Mouse (Mus musculus): Measurements from ENCODE around the gene Micu1. TPM values are rescaled to one million over a fixed set of nuclear protein-coding genes. Genes with fewer than 3 reads are reported as not detected.

Gene Micu1
- polyA plus RNA-seq, 1 experiment, result 9.4 TPM

- no peak for TF ChIP-seq GATA1 (IDR thresholded peaks at IDR 0.05; ENCODE audit: low read length)
These were observed 140.8 kb downstream of the Micu1 start for GRCm38 (mm10) chr10:59843125-59843524.

DNA sequence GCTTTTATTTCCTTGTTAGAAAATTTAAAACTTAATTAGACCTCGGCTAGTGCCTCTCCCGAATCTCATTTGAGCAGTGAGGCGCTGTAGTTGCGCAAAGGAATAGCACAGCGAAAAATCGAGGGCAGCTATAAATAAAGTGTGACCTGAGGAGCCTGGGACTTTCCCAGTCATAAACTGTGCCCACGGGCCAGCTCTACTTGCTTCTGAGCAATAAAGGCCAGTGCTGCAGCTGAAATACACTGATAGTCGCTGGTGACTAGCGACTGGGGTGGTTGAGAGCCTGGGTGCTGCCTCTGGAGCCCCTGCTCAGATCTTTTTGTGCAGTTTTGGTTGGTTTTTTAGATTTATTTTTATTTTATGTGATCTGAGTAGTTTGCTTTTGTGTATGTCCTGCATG, 142.4 kb downstream of the Micu1 start:
- no peak for TF ChIP-seq GATA1 (IDR thresholded peaks at IDR 0.05; ENCODE audit: low read length)

- no peak for TF ChIP-seq GATA1 (IDR thresholded peaks at IDR 0.05; ENCODE audit: low read length)
These were observed 144.1 kb downstream of the Micu1 start for GRCm38 (mm10) chr10:59846416-59846815.

GRCm38 (mm10) chr10:59848079-59848877, 146.0 kb downstream of the Micu1 start:
- no peak for TF ChIP-seq GATA1 (IDR thresholded peaks at IDR 0.05; ENCODE audit: low read length)

GRCm38 (mm10) chr10:59848953-59849352, 146.7 kb downstream of the Micu1 start:
- TF ChIP-seq GATA1 (IDR thresholded peaks at IDR 0.05; ENCODE audit: low read length), result no peak

DNA sequence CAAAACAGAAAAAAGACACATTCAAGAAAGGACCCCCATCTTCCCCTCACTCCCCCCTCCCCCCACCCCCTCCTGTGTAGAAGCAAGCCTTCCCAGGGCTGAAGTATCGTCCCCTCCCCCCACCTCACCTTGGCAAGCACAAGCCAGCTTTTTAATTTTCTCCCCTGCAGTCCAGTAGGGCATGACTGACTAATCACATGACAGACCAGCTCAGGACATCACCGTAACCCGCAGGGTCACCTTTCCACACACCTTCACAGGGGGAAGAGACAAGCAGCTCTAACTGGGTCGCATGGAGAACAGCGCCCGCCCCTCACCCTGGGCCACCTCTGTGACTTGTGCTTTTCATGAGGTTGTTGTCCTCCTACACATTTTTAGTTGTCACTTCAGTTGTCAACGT, 147.1 kb downstream of the Micu1 start:
- no peak for TF ChIP-seq GATA1 (IDR thresholded peaks at IDR 0.05; ENCODE audit: low read length)

DNA sequence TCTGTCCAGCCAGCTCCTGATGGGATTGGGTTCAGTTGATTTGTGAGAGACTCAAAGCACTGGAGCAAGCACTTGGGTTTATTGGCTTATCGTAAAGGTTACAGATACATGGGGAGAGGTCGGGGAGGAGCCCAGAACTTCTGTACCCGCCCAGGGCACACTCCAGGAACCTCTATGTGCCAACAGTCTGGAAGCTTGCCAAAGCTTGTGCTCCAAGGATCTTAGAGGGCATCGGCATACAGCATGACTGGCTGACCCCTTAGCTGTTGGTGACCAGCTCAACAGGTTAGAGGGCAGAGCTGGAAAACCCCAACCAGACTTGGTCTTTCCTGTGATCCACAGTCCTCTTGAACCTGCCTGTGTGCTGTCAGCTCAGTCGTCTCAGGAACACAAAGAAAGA, 154.9 kb downstream of the Micu1 start:
- no peak for TF ChIP-seq GATA1 (IDR thresholded peaks at IDR 0.05; ENCODE audit: low read length)

DNA sequence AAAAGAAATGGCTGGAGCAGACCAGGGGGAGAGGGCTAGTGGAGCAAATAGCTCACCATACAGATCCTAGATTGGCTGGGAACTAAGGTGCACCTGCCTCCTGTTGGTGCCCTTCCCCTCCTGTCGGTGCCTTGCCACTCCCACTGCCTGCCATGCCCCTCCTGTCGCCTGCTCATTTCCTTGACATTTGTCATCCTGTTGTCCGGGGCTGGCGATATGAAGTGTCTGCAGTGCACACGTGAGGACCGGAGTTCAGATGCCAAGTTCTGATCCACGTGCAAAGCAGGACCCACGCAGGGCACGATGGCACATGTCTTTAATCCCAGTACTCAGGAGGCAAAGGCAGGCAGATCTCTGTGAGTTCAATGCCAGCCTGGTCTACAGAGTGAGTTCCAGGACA, 158.4 kb downstream of the Micu1 start:
- TF ChIP-seq GATA1 (IDR thresholded peaks at IDR 0.05; ENCODE audit: low read length), result no peak

GRCm38 (mm10) chr10:59861201-59861600, 158.9 kb downstream of the Micu1 start:
- no peak for TF ChIP-seq GATA1 (IDR thresholded peaks at IDR 0.05; ENCODE audit: low read length)

DNA sequence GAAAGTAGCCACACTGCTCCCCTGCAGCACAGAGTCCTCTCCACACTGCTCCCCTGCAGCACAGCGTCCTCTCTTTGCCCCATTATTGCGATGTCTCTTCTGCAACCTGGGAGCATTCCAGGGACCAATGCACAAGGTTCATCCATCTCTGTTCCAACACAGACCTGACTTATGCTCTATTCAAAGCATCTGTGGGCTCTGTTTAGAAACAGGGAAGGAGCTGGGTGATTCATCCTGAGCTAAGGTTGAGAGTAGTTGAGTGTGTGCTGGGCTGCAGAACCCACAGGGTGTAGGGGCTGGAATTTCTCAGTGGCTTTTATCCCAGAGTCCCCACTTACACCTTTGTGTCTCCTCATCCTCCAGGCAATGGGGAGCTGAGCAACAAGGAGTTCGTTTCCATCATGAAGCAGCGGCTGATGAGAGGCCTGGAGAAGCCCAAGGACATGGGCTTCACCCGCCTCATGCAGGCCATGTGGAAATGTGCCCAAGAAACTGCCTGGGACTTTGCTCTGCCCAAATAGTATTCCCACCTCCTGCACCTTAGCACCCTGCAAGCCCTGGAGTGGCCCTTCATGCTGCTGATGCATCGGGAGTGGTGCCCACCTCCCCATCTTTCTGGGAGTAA, 160.7 kb downstream of the Micu1 start:
- TF ChIP-seq GATA1 (IDR thresholded peaks at IDR 0.05; ENCODE audit: low read length), result no peak

- TF ChIP-seq GATA1 (IDR thresholded peaks at IDR 0.05; ENCODE audit: low read length), result no peak
These were observed 161.3 kb downstream of the Micu1 start for GRCm38 (mm10) chr10:59863620-59864019.

DNA sequence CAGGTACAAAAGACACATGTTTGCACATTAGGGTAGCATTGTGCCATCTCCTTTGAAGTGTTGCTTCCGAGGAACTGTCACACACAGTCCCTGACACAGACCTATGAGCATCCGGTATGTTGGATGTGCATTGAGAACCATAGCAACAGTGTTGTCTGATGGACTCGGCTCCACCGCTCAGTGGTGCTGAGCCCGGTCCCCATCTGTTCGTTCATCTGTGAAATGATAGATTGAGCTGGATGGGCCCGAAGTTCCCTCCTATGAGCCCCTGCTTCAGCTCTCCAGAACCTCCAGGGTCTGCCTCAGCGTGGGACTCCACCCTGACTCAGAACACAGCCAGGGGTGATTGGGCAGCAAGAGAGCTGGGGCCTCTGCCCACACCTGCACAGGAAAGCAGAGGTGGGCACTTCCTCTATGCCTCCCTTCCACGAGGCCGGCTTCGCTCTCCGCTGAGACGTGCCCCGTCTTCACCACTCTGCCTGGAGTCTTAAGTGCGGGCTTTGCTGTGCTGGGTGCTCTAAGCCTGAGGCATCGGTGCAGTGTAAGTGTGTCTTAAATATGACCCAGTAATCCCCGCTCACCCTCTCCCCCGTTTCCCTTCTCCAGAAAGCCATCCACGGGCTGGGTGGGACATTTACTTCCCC, 162.1 kb downstream of the Micu1 start:
- TF ChIP-seq GATA1 (IDR thresholded peaks at IDR 0.05; ENCODE audit: low read length), result no peak

DNA sequence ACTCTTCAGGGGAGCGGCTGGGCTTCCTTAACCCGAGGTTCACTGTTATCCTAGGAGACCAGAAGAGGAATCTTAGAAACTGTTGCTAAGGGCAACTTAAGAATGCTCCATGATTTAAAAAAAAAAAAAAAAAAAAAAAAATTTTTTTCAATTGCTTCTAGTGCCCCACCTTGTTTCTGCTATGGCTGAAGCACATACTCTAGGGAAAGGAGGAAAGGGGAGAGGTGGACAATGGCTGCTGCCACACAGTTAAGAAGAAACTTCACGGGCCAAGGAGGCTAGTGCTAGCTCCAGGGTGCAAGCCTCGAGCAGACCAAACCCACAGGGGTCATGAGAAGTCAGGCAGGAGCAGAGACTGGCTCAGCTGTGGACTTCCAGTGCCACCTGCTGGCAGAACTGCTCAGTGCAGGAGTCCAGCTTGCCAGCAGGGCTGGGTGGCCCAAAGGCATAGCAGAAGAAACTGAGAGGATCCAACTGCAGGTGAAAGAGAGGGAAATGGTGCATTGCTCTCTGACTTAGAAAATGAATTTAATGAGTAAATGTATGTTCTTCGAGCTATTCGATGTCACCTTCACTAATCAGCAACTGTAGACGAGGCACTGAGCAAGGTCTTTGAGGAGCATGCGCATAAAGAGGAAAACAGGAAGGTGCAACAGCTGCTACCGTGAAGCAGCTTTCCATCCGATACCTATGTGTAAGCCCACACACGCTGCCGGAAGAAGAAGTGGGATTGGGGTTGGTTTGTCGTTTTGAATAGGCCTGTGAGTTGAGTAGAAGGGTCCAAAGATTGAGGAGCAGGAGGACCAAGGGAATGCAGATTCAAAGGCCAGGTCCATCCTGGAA, 162.8 kb downstream of the Micu1 start:
- TF ChIP-seq GATA1 (IDR thresholded peaks at IDR 0.05; ENCODE audit: low read length), result no peak

- TF ChIP-seq GATA1 (IDR thresholded peaks at IDR 0.05; ENCODE audit: low read length), result no peak
These were observed 166.0 kb downstream of the Micu1 start for GRCm38 (mm10) chr10:59868266-59868665.

DNA sequence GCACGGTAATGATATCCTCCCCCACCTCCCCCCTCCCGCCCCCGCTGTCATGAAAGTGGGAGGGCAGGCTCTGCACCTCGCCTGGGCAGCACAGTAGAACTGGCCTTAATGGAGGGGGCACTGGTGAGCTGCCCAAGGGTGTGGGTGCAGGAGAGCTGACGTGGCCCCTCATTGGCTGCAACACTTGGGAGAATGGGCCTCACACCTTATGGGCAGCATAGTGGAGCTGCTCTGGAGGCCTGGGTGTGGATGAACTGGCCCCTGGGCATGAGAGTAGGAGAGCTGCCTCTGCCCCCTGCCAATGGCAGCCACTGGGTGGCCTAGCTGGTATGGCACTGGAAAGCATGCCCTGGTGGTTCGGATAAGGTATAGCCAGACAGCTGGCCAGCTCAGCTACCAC, 167.8 kb downstream of the Micu1 start:
- TF ChIP-seq GATA1 (IDR thresholded peaks at IDR 0.05; ENCODE audit: low read length), result no peak

- no peak for TF ChIP-seq GATA1 (IDR thresholded peaks at IDR 0.05; ENCODE audit: low read length)
These were observed 170.9 kb downstream of the Micu1 start for GRCm38 (mm10) chr10:59873206-59873605.

Data from G1E-ER4 (cell line).